Mouse (Mus musculus): Measurements from ENCODE around the gene Ccni. TPM values are rescaled to one million over a fixed set of nuclear protein-coding genes. Genes with fewer than 3 reads are reported as not detected.

Ccni gene
- polyA plus RNA-seq, 1 experiment: 48.5 TPM

DNA sequence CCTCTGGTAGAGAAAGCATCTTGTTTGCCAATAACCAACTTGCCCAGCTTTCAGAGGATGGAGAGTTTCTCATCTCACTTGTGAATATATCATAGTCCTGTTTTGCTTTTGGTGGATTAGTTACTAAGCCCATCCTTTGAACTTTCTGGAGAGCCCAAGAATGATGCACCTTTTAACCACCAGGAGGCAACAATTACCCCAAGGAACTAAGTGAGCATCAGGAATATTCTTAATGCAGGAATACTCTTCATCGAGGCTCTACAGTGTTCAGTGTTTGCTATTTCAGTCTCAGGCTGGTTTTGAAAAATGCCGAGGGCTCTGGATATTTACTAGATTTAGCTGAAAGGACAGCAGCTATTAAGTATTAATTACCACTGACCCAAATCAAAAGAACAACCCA is 26.0 kb downstream of the Ccni start:
- Histone ChIP-seq H3K27me3 (ENCODE audit: control insufficient read depth, insufficient read depth, low read length) (no peaks in the 10 kb centered on the region), H3K27ac (ENCODE audit: insufficient read depth, low read length) (no peak overlapping the region), H3K4me1 (ENCODE audit: control insufficient read depth, insufficient read depth, insufficient read length) (no peaks in the 10 kb centered on the region), H3K4me3 (ENCODE audit: extremely low read depth, insufficient read depth, insufficient read length) (no peak overlapping the region), H3K36me3 (ENCODE audit: control insufficient read depth, insufficient read depth, low read length) (peaks cover 10% of the 10 kb centered on the region)
- 49% methylated on average over 2 of the region's 2 CpGs for WGBS
- TF ChIP-seq CTCF (IDR thresholded peaks at IDR 0.05; ENCODE audit: extremely low read depth, insufficient read depth, insufficient read length, insufficient replicate concordance): peak; percentile 1; the same call in 1 of the 2 replicates
- TF ChIP-seq POLR2A (IDR thresholded peaks at IDR 0.05; ENCODE audit: low read depth, low read length): no peak
- no peak for DNase-seq (ENCODE audit: low read depth in 1 of 2, low spot score in 2 of 2)

GRCm38 (mm10) chr5:93178616-93179015 is 27.7 kb downstream of the Ccni start:
- H3K36me3 ChIP-seq (ENCODE audit: control insufficient read depth, insufficient read depth, low read length): peaks cover 8% of the 10 kb centered on the region
- DNase-seq (ENCODE audit: low read depth in 1 of 2, low spot score in 2 of 2): no peak
- WGBS: 84% methylated on average over 6 of the region's 6 CpGs

DNA sequence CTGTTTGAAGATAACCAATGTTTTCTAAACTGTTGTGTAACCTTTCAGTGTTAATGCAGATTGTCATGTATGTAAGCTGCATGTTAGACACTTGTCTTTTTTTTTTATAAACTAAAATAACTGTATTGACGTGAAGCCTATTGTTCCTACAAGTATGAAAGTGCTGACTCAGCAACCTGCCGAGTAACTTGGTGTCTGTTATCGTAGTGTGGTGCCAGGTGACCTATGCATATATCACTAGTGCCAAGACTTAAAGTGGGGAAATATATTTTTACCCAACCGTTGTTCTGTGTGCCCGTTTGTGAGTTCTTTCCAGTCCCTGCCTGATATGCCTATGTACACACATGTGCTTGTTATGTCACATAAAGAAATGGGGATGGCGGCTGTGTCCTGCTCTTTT is 31.6 kb downstream of the Ccni start:
- no peaks in the 10 kb centered on the region for H3K4me1 ChIP-seq (ENCODE audit: control insufficient read depth, insufficient read depth, insufficient read length)
- no peaks in the 10 kb centered on the region for H3K27me3 ChIP-seq (ENCODE audit: control insufficient read depth, insufficient read depth, low read length)
- peaks cover 18% of the 10 kb centered on the region for H3K36me3 ChIP-seq (ENCODE audit: control insufficient read depth, insufficient read depth, low read length)
- 86% methylated on average over 6 of the region's 6 CpGs for WGBS
- H3K4me3 ChIP-seq (ENCODE audit: extremely low read depth, insufficient read depth, insufficient read length): no peak overlapping the region
- TF ChIP-seq POLR2A (IDR thresholded peaks at IDR 0.05; ENCODE audit: low read depth, low read length) (no peak), CTCF (IDR thresholded peaks at IDR 0.05; ENCODE audit: extremely low read depth, insufficient read depth, insufficient read length, insufficient replicate concordance) (no peak)
- no peak for DNase-seq (ENCODE audit: low read depth in 1 of 2, low spot score in 2 of 2)
- no peak overlapping the region for H3K27ac ChIP-seq (ENCODE audit: insufficient read depth, low read length)

More at GRCm38 (mm10) chr5:93178616-93179015, 27.7 kb downstream of the Ccni start:
- H3K27me3 ChIP-seq (ENCODE audit: control insufficient read depth, insufficient read depth, low read length): no peaks in the 10 kb centered on the region
- no peaks in the 10 kb centered on the region for H3K4me1 ChIP-seq (ENCODE audit: control insufficient read depth, insufficient read depth, insufficient read length)
- no peak overlapping the region for H3K27ac ChIP-seq (ENCODE audit: insufficient read depth, low read length)
- TF ChIP-seq CTCF (IDR thresholded peaks at IDR 0.05; ENCODE audit: extremely low read depth, insufficient read depth, insufficient read length, insufficient replicate concordance): no peak
- TF ChIP-seq POLR2A (IDR thresholded peaks at IDR 0.05; ENCODE audit: low read depth, low read length): no peak
- H3K4me3 ChIP-seq (ENCODE audit: extremely low read depth, insufficient read depth, insufficient read length): no peak overlapping the region

DNA sequence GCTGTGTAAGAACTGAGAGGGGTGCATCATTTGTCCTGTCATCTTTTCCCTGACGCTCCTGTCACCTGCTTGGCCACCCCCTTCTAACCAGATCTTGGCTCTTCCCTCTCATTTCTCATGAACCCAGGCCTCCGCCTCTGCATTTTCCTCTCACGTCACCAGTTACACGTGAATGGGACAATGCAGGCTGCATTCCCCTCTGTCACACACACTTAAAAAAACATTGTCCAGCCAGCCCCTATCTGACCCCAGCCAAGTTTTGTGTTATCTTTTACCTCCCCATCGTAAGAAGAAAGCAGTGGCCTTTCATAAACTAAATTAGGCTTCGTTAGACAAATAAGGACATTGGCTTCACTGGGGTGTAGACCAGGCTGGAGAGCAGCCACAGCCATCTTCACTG is 33.8 kb downstream of the Ccni start:
- Histone ChIP-seq H3K27me3 (ENCODE audit: control insufficient read depth, insufficient read depth, low read length) (no peaks in the 10 kb centered on the region), H3K27ac (ENCODE audit: insufficient read depth, low read length) (no peak overlapping the region), H3K4me3 (ENCODE audit: extremely low read depth, insufficient read depth, insufficient read length) (no peak overlapping the region), H3K36me3 (ENCODE audit: control insufficient read depth, insufficient read depth, low read length) (peaks cover 22% of the 10 kb centered on the region), H3K4me1 (ENCODE audit: control insufficient read depth, insufficient read depth, insufficient read length) (no peaks in the 10 kb centered on the region)
- no peak for DNase-seq (ENCODE audit: low read depth in 1 of 2, low spot score in 2 of 2)
- WGBS: 93% methylated on average over 6 of the region's 6 CpGs
- TF ChIP-seq CTCF (IDR thresholded peaks at IDR 0.05; ENCODE audit: extremely low read depth, insufficient read depth, insufficient read length, insufficient replicate concordance) (no peak), POLR2A (IDR thresholded peaks at IDR 0.05; ENCODE audit: low read depth, low read length) (no peak)

GRCm38 (mm10) chr5:93171420-93171819 is 34.9 kb downstream of the Ccni start:
- DNase-seq (ENCODE audit: low read depth in 1 of 2, low spot score in 2 of 2): no peak
- WGBS: 93% methylated on average over 15 of the region's 15 CpGs

GRCm38 (mm10) chr5:93168654-93169053 is 37.6 kb downstream of the Ccni start:
- H3K27me3 ChIP-seq (ENCODE audit: control insufficient read depth, insufficient read depth, low read length): no peaks in the 10 kb centered on the region
- no peak for TF ChIP-seq POLR2A (IDR thresholded peaks at IDR 0.05; ENCODE audit: low read depth, low read length)
- no peak for TF ChIP-seq CTCF (IDR thresholded peaks at IDR 0.05; ENCODE audit: extremely low read depth, insufficient read depth, insufficient read length, insufficient replicate concordance)
- H3K36me3 ChIP-seq (ENCODE audit: control insufficient read depth, insufficient read depth, low read length): peaks cover 36% of the 10 kb centered on the region
- DNase-seq (ENCODE audit: low read depth in 1 of 2, low spot score in 2 of 2): no peak
- H3K4me3 ChIP-seq (ENCODE audit: extremely low read depth, insufficient read depth, insufficient read length): no peak overlapping the region
- 96% methylated on average over 6 of the region's 6 CpGs for WGBS
- H3K27ac ChIP-seq (ENCODE audit: insufficient read depth, low read length): no peak overlapping the region
- no peaks in the 10 kb centered on the region for H3K4me1 ChIP-seq (ENCODE audit: control insufficient read depth, insufficient read depth, insufficient read length)

More at GRCm38 (mm10) chr5:93171420-93171819, 34.9 kb downstream of the Ccni start:
- TF ChIP-seq CTCF (IDR thresholded peaks at IDR 0.05; ENCODE audit: extremely low read depth, insufficient read depth, insufficient read length, insufficient replicate concordance) (no peak), POLR2A (IDR thresholded peaks at IDR 0.05; ENCODE audit: low read depth, low read length) (no peak)
- Histone ChIP-seq H3K4me3 (ENCODE audit: extremely low read depth, insufficient read depth, insufficient read length) (no peak overlapping the region), H3K4me1 (ENCODE audit: control insufficient read depth, insufficient read depth, insufficient read length) (no peaks in the 10 kb centered on the region), H3K27me3 (ENCODE audit: control insufficient read depth, insufficient read depth, low read length) (no peaks in the 10 kb centered on the region), H3K36me3 (ENCODE audit: control insufficient read depth, insufficient read depth, low read length) (peaks cover 28% of the 10 kb centered on the region), H3K27ac (ENCODE audit: insufficient read depth, low read length) (no peak overlapping the region)

- Histone ChIP-seq H3K36me3 (ENCODE audit: control insufficient read depth, insufficient read depth, low read length) (peaks cover 36% of the 10 kb centered on the region), H3K4me3 (ENCODE audit: extremely low read depth, insufficient read depth, insufficient read length) (no peak overlapping the region), H3K27me3 (ENCODE audit: control insufficient read depth, insufficient read depth, low read length) (no peaks in the 10 kb centered on the region), H3K4me1 (ENCODE audit: control insufficient read depth, insufficient read depth, insufficient read length) (no peaks in the 10 kb centered on the region), H3K27ac (ENCODE audit: insufficient read depth, low read length) (no peak overlapping the region)
- no peak for DNase-seq (ENCODE audit: low read depth in 1 of 2, low spot score in 2 of 2)
- TF ChIP-seq CTCF (IDR thresholded peaks at IDR 0.05; ENCODE audit: extremely low read depth, insufficient read depth, insufficient read length, insufficient replicate concordance) (no peak), POLR2A (IDR thresholded peaks at IDR 0.05; ENCODE audit: low read depth, low read length) (no peak)
- WGBS: 93% methylated on average over 11 of the region's 11 CpGs
Measured at GRCm38 (mm10) chr5:93167919-93168516, 38.3 kb downstream of the Ccni start.

Measured in spleen, adult 2 months (tissue).